Mouse (Mus musculus): ENCODE results near the gene Spire2.

- TF ChIP-seq CTCF (IDR thresholded peaks at IDR 0.05; ENCODE audit: borderline replicate concordance, extremely low read depth, insufficient read depth, insufficient read length): no peak
- no peak for TF ChIP-seq POLR2A (IDR thresholded peaks at IDR 0.05; ENCODE audit: borderline replicate concordance, extremely low read depth, insufficient read depth, insufficient read length, poor library complexity, severe bottlenecking)
Measured at GRCm38 (mm10) chr8:123298301-123298700, 34.2 kb upstream of the Spire2 start.

Measured in brain, embryonic 14.5 days (tissue).